Mouse (Mus musculus): ENCODE measurements around the gene Prdm15. TPM values are rescaled to one million over a fixed set of nuclear protein-coding genes. Genes with fewer than 3 reads are reported as not detected.

Gene Prdm15
- total and polyA plus RNA-seq, 3 experiments, result 7.1 to 11.3 (median 8.4) TPM

DNA sequence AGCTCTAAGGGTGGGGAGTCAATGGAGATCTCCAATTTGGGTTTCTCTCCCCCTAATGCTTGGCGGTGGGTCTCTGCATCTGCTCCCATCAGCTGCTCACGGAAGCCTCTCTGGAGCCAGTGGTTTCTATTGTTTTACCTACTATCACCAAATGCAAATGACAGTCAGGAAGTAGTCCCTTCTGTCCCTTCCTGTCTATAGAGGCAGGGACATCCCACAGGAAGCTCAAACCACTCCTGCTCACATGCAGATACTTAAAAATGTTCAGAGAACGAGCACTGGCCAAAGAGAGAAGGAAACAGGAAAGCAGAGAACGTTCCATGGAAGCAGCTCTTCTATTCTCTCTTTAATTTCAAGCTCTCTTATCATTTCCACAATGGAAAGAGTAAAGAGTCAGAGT, 32.1 kb downstream of the Prdm15 start:
- DNase-seq, result no peak

DNA sequence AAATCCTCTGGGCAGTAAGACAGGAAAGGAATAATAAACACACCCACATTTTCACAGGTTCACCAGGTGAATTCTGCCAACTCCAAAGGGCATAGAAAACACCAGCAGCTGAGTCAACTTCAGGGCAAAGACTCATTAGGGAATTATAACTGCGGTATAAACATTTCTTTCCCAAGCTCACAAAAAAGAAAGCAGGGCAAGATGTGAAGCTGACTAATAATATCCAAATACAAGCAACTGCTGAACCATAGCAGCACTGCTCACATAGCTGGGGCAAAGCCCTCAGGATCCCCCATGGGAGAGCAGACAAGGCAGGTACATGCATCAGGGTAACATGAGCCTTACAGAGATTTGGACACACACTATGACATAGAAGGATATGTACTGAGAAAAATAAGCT, 34.2 kb downstream of the Prdm15 start:
- no peak for DNase-seq

DNA sequence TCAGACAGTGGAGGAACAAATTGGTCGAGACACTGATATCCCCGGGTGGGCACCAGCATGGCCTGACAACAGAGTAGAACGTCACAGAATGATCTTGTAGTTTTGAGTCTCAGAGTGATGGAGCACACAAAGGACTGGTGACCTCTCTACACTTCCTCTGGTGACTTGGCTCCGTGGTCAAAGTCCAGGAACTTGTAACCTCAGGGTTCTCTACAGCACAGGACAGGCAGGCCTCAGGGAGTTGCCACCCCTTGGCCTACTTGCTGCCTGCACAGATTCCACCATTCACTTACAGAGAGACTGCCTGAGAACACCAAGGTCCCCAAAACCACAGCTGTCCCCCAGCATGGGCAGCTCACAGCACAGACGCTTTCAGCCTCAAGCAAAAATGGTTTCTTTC, 36.4 kb downstream of the Prdm15 start:
- no peak for DNase-seq

DNA sequence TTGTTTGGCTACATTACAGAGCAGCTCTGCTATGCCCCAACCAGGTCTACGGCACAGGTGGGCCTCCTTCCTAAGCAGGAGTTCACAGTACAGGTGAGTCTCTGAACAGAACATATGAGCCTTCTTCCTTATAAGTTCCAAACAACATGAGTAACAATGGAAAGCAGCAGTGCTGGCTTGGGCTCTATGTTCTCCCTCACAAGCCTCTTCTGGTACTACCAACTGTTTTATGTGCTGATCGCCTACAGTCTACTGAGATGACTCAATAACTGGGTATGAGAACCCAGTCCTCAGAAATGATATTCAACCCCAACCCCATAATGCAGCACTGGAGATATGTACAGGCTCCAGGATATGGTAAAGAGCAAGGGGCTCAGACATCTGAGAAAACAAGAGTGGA, 37.6 kb downstream of the Prdm15 start:
- DNase-seq, result no peak

DNA sequence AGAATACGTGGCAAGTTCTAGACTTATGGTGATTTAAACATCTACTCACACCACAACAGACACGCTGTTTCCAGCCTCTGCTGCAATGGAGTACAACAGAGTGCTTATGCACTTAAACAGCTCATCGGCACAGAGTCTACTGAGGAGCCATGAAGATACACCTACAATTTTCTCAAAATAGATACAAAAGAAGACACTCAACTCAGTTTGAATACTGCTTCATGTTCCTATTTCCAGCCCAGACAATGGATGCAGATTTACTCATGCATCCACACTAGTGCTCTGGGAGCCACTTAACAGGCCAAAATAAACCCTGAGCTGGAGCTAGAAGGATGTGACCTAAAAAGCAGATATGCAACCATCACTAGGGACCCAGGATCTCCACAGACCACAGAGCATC, 42.8 kb downstream of the Prdm15 start:
- DNase-seq, result no peak

DNA sequence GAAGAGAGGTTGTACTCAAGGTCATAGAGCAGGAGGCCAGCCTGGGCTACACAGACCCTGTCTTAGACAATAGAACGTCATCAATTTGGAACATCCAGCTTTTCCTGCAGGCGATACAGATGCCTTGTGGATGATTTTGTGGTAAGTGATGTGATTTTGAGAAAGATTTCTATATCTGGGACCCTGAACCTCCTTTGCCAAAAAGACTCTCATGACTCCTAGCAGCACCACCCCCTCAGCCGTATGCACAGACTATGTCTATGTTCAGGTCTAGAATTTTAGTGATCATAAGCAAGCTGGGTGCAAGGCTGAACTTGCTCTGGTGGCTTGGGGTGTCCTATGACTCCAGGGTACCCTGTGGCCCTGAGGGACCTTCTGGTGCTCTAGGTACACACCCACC, 46.0 kb downstream of the Prdm15 start:
- DNase-seq, result no peak

DNA sequence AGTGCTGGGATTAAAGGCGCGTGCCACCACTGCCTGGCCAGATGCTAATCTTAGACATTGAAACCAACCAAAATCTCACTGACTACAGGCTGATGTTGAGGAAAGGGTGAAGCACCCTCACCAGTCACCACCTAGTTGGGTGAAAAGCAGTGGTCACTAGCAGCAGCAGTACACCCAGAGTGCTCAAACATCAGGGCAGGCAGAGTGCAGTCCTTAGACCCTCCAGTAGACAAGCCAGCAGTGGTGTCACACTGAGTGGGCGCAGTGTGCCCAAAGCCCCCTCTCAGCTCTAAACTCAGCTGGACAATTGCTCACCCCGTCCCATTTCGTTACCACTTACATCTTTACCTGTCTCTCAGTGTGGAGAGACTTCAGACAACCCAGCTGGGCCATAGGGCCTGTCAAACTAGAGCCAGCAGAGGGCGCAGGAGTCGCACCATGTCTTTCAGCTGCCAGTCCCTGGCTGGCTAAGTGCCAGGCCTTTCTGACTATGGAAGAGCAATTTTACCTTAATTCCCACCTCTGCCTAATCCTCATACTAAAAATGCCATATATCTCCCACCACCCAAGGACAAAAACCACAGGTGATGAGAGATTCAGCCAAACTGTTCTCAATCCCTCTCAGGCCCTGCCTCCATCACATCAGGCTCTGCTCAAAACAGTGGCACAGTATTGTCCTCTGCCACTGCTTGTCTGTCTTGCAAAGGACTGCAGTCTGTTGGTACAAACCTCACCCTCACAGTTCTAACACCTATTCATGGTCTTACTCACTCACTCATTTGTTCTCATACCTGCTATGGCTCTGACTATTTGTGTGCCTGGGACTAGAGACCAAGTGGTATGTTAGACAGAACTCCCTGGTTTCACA, 46.7 kb downstream of the Prdm15 start:
- DNase-seq, result peak; percentile 84

DNA sequence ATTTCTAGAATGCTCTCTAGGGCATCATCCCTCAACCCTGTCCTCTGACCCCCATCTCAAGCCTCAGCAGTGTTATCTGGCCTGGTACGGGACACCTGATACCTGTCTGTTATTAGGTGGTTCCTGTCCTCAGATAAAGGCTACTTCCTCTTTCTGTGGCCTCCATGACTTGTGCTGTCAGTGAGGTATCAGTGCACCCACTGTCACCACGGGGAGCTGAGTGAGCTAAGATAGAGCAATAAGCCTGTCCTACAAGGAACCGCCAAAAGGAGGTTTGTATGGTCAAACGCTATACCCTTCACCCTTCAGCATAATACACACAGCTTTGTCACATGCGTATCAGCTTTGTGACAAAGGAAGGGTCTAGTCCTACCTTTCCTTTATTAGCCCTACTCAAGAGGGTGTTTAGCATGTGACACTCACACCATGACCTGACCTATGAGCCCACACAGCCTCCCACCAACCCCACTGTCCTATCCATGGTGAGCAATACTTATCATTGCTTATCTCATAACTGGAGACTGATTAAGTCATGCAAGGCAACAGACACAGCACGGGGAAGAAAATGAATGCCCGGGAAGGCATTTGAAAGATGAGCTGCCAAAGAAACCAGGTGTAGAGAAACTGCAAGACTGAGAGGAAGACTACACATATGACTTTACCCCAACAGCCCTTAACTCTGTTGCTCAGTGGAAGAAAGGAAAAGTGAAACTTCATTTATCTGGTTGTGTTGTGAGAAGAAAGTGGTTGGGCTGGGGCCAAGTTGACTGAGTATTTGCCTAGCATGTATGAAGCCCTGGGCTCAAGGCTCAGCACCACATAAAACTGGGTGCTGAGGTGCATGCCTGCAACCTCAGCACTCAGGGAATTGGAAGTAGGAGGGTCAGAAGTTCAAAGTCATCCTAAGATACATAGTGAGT, 53.4 kb downstream of the Prdm15 start:
- DNase-seq, result no peak

DNA sequence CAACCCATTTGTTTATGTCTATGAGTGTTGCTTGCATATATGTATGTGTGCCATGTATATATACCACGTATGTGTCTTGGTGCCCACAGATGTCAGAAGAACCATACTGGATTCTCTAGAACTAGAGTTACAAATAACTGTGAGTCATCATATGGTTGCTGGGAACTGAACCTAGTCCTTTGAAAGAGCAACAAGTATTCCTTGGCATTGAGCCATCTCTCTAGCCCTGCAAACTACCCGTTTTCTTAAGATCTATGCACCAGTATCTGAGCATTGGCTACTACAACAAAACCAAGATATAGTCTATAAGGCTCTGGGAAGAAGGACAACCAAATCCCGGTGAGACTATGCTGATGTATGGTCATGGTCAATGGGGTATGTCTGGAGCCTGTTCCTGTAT, 54.4 kb downstream of the Prdm15 start:
- DNase-seq, result no peak

DNA sequence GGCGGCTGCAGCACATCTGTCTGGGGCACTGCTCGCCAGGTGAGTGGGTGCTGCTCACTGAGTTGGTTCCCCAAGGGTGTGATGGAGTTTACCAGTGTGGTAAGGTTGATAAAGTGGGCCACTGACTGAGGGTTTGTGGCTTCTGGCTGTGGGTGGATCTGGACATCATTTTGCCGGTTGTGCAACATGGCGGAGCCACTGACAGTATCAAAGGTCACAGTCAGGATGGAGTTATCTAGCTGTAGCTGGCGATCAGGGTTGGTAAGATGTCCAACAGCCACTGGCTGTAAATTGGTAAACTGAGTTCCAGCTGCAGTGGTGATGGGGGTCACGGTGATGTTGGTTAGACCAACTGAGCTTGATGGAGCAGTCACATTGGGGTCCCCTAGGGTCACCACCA, 57.4 kb downstream of the Prdm15 start:
- no peak for DNase-seq

DNA sequence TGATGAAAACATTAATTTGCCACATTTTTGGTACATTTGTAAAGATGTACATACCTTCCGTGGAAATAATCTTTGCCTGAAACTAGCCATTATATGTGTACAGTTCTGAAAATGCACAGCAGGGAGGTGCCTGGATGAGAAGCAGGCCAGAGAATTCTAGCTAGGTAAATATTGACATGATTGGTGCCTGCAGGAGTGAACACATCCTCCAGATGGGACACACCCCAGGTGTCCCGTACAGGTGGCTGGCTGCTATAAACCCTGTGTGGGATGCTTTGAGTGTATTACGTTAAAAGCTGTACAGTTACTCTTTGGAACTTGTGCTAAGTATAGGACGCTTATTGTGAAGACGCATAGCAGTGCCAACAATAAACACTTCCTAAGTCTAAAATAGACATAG, 68.6 kb downstream of the Prdm15 start:
- no peak for DNase-seq

DNA sequence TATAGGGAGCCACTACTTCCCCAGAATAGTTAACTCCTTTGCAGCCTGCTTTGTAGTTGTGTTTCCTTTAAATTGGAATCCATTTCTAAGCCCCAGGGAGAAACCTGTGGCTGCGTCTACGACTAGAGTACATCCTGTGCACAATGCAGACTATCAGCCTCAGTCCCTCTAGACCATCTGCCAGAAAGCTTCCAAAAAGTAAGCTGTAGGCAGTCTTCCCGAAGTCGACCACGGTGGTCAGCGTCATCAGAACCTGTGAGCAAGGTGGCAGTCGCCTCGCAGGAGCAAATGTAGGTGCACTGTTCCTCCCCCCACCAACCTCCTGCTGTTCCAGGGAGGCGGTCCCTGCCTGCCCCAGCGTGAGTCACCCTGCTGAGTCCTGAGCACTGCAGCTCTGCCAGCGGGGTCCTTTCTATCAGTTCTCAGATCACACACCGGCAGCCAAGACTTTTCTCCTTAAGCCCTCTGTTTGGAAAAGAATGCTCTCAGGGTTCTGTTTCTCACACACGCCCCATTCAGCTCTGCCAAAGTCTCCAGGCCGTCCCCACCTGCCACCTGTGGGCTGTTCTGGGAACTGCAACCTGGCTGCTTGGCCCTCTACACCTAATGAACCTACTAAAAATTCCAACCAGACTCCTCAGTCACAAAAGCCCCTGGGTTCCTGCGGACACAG, 73.2 kb downstream of the Prdm15 start:
- DNase-seq, result peak; percentile 82

DNA sequence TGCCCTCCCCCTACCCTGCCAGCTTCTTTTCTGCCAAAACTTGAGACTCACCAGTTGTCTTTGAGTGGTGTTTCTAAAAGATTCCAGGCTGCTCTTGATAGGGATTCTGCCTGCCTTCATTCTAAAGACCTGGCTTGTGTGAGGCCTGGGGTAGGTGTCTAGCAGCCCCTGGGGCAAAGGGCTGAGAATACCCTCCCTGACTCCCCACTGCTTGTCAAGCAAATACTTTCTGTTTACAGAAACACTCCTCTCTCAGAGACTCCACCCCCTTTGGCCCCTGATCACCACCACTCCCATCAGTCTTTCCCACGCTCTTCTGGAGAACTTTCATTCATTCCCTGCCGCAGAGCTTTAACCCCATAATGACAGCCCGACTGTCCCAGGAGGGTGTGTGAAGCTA, 85.1 kb downstream of the Prdm15 start:
- no peak for DNase-seq

DNA sequence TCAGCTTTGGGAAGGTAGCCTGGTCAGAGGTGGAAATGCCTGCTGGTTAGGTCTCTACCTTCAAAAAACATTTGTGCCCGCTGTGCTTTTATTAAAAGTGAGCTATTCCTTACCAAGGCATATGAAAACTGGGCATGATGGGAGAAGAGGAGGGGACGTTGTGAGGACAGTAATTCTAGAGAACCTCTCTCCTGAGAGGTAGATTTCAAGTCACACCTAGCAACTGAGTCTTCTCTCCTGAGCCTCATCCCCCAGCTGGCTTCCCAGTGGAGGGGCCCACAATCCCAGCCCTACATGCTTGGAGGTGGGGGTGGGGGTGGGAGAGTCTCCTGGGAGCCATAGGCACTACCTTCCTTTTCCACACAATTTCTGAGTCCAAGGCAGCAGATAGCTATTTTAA, 87.0 kb downstream of the Prdm15 start:
- no peak for DNase-seq

DNA sequence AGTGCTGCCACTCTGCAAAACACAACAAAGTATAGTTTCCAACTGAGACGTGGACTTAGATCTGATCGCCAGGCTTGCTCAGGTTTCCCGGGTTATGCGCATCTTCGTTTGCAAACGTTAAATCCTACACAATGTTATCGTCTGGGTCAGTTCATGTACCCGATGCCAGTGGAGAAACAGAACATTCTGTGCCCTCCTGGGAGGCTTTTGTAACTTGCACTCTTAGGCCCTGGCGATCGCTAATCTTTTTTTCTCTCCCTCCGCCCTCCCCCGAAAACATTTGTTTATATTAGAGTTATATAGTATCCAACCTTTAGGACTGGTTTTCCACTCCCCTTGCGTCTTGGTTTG, 87.7 kb downstream of the Prdm15 start:
- DNase-seq, result no peak

DNA sequence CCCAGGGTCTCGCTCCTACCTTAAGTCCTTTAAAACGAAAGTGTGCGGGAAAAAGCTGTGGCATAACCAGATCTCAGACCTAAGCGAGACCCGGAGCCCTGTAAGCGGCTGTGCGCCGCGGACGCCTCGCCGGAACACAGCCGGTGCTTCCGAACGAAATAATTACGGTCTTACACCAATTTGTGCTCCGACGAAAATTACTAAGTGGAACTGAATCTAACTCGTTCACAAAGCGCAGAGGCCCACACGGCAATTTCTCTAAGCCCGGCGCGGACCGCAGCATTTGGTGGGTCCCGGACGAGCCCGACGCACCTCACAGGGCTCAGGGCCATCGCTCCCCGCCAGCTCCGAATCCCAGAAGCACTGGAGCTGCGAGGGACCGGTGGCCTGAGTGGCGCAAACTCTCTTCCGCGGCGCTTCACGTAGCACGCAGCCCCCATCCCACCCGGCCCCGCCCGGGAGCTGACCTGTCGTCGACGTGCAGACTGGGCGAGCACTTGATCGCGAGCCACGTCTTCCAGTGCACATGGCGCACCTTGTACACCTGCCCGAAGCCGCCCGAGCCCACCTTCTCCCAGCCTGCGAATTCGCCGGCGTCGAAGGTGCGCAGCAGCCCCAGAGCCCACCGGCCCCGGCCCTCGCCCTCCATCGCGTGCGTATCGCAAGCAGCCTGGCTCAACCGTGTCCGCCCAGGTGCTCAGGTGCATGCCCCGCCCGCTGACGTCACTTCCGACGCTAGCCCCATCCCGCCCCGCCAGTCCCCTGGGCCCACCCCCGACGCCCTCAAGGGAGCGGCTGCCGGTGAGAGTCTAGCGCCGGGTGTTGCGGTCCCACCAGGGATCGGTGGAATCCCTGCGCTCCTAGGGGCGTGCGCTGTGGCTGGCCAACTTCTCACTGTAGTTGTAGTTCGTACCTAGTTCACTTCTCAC, 88.3 kb downstream of the Prdm15 start, which contains the start of gene Ripk4:
Ripk4 (minus strand) TSS at position 727 of the 929 bp plus-strand sequence.
- DNase-seq, result peak; percentile 26

DNA sequence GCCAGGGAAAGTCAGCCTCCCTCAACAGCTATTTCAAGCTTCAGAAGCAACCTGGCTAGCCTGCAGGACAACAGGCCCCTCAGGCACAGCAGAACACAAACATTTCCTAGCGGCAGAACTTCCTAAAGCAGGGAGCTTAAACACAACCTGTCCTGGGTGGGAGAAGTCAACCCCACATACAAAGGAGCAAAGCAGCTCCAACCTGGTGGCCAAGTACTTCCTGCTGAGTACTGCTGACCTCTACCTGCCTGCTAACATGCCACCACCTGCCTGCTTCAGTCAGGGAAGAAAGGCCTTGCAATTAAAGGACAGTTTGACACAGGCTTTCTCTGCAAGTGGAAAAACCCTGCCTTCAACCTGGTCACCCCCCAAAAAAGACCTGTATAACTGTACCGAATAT, 89.9 kb downstream of the Prdm15 start:
- no peak for DNase-seq

DNA sequence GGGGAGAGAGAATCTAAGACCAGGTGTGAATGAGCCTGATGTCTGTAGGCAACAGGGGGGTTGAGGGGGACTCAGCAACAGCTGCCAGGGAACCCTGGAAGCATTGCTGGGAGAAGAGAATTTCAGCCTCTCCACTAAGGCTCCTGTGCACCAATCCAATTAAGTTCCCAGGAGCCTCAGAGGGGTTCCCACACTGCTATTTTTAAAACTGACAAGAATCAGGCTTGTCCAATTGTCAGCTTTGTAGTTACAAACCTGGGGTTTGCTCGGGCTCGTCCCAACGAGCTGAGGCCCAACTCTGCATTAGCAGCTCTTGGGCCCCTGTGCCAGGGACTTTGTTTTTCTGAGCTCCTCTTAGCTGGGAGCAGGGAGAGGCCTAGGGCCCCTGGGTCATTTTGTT, 92.0 kb downstream of the Prdm15 start:
- no peak for DNase-seq

DNA sequence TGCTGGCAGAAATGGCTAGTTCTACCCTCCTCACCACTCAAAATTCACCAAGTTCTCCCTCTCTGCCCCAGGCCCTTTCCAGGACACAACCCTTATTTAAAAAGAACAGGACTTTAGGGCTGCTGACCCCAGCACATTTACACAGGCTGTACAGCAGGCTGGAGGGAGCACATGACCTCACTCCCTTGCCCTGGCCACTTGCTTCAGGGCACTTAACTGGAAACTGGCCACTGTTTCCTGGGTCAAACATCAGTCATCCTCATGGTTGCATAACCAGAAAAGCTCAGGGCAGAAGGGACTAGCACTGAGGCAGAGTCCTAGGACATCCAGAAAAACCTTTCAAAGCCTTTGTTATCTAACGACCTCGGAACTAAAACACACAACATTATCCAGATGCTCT, 93.4 kb downstream of the Prdm15 start:
- DNase-seq, result peak; percentile 63

DNA sequence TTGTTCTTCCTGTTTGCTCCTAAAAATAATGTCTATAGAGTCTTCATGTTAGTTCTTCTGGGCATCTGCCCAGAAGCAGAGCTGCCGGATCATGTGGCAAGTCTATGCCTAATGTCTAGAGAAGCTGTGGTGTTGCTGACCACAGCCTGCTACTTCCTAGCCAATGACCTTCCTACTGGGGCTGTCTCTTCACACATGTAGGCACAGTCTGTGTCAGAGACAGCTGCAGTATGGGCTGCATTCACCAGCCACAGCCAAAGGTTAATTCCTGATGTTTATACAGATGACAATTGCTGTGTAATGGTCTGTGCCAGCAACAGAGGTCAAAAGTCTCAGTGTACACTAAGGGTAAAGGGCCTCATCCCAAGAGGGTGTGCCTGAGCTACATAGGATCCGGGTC, 95.2 kb downstream of the Prdm15 start:
- no peak for DNase-seq

DNA sequence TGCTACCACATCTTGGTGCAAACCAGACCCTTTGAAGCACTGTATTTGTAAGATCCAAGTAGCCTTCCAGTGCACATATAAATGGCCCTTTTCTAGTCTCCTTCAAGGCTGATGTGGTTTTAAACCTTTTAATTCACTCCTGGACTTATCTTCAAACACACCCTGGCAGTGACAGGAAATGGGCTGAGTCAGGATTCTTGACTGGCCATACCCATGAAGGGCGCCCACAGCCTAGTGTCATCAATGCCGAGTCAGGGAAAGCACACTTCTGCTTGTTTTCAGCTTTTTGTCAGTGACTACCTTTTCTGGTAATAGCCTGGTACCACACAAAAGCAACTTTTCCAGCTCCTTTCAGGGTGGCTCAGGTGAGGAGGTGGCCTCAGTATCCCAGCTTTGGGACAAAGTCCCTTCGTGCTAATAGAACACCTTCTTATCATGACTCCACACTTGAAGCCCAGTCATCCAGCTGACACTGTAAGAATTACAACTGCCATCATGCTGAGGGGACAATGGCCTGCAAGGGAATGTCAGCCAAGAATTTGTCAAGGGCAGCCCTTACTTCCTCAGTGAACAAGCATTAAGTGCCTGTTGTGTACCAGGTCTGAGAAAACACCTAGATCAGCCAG, 99.2 kb downstream of the Prdm15 start:
- DNase-seq, result peak; percentile 51

Data from adrenal gland, adult 2 months (tissue).